Mouse (Mus musculus) heart, adult 8-10 months (tissue): Measurements from ENCODE around the gene Defb36. TPM values are rescaled to one million over a fixed set of nuclear protein-coding genes. Genes with fewer than 3 reads are reported as not detected.

Experiments used
- total RNA-seq, 4 experiments: library from RNA; stranded (reverse); gene quantifications; 2 replicates each; pipeline ENCODE4 v1.2.4; 2022

The Defb36 gene
- total RNA-seq, 4 experiments from 2014 or later, result not detected

Other genes starting within 250 kb of the Defb36 start
- gene Nrsn2, start 227.7 kb upstream of the Defb36 start, total RNA-seq, result not detected
- 1 to 10 TPM; 5.5 to 8.5 (median 7.0) TPM for gene Sox12, start 206.3 kb upstream of the Defb36 start, total RNA-seq
- 1 to 10 TPM; 5.8 to 7.6 (median 6.4) TPM for gene Zcchc3, start 189.3 kb upstream of the Defb36 start, total RNA-seq
- 1 to 10 TPM; 1.5 to 2.9 (median 2.3) TPM for gene 6820408C15Rik, start 188.7 kb upstream of the Defb36 start, total RNA-seq
- gene Defb23, start 139.7 kb upstream of the Defb36 start, total RNA-seq, result not detected
- gene Defb20, start 127.3 kb upstream of the Defb36 start, total RNA-seq, result not detected
- not detected for gene Defb22, start 114.2 kb upstream of the Defb36 start, total RNA-seq
- gene Defb26, start 92.6 kb upstream of the Defb36 start, total RNA-seq, result not detected
- gene Defb28, start 86.1 kb upstream of the Defb36 start, total RNA-seq, result not detected
- gene Defb29, start 64.2 kb upstream of the Defb36 start, total RNA-seq, result not detected
- not detected for gene Gm17416, start 35.0 kb upstream of the Defb36 start, total RNA-seq
- not detected for gene Defb21, start 31.6 kb upstream of the Defb36 start, total RNA-seq
- gene Defb19, start 24.0 kb upstream of the Defb36 start, total RNA-seq, result under 1 TPM in 1 of 4 experiments, not detected in 3; 0.81 TPM
- not detected for gene Defb45, start 4.9 kb upstream of the Defb36 start, total RNA-seq
- gene Defb25, start 18.7 kb downstream of the Defb36 start, total RNA-seq, result not detected
- gene Rem1, start 22.6 kb downstream of the Defb36 start, total RNA-seq, result 1 to 10 TPM; 5.1 to 5.6 (median 5.2) TPM
- 10 to 100 TPM; 34.4 to 36.3 (median 35.1) TPM for gene H13, start 65.1 kb downstream of the Defb36 start, total RNA-seq
- 10 to 100 TPM; 15.0 to 19.6 (median 16.6) TPM for gene Mcts2, start 82.7 kb downstream of the Defb36 start, total RNA-seq
- 10 to 100 TPM; 43.3 to 63.6 (median 58.4) TPM for gene Id1, start 131.9 kb downstream of the Defb36 start, total RNA-seq
- 10 to 100 TPM; 10.3 to 16.2 (median 12.4) TPM for gene Cox4i2, start 149.8 kb downstream of the Defb36 start, total RNA-seq
- gene Bcl2l1, start 227.4 kb downstream of the Defb36 start, total RNA-seq, result 10 to 100 TPM; 46.9 to 66.6 (median 51.4) TPM
- gene Tpx2, start 243.6 kb downstream of the Defb36 start, total RNA-seq, result 1 to 10 TPM in 2 of 4 experiments, under 1 TPM in 2; 0.65 to 1.4 (median 0.91) TPM